Mouse (Mus musculus) kidney, adult 2 months (tissue): ENCODE data around the gene Prn. TPM values are rescaled to one million over a fixed set of nuclear protein-coding genes. Genes with fewer than 3 reads are reported as not detected.
A peak's percentile ranks its signal among the peaks of the same experiment; 100 is the strongest.

ENCODE experiments used
- DNase-seq: peaks from one replicate; pipeline ENCODE4 v3.0.0; 2021
- H3K27ac ChIP-seq: fragments of 200-500 bp; 2 replicates; pipeline ENCODE4 v1.5.1; 2012; ENCODE audit warnings: low read depth, low read length, control low read depth, inconsistent platforms; ENCODE audit not compliant: insufficient read depth
- H3K27me3 ChIP-seq: fragments of 200-500 bp; replicated peaks from 2 replicates; pipeline ENCODE4 v1.6.1; 2012; ENCODE audit warnings: mild to moderate bottlenecking, moderate library complexity, low read length, inconsistent platforms; ENCODE audit not compliant: control insufficient read depth, insufficient read depth
- H3K36me3 ChIP-seq: fragments of 200-500 bp; 2 replicates; pipeline ENCODE4 v1.6.1; 2012; ENCODE audit warnings: mild to moderate bottlenecking, moderate library complexity, low read length, inconsistent platforms; ENCODE audit not compliant: control insufficient read depth, insufficient read depth
- H3K4me1 ChIP-seq: fragments of 200-500 bp; 2 replicates; pipeline ENCODE4 v1.6.1; 2011; ENCODE audit warnings: low read length; ENCODE audit not compliant: control insufficient read depth, insufficient read depth
- H3K4me3 ChIP-seq: fragments of 200-500 bp; 2 replicates; pipeline ENCODE4 v1.5.1; 2011; ENCODE audit warnings: mild to moderate bottlenecking, low read depth, low read length, control low read depth; ENCODE audit not compliant: insufficient read depth
- CTCF ChIP-seq: fragments of 200-500 bp; conservative IDR thresholded peaks from 2 replicates; pipeline ENCODE4 v1.5.1; 2011; ENCODE audit warnings: low read depth, mild to moderate bottlenecking, control low read depth, low read length, moderate library complexity, mixed read lengths; ENCODE audit not compliant: insufficient read depth, insufficient read length
- POLR2A ChIP-seq: fragments of 200-500 bp; IDR thresholded peaks from one replicate; pipeline ENCODE4 v1.6.1; 2011; ENCODE audit warnings: low read depth, low read length, control low read depth
- WGBS: fragments of 180-500 bp; shearing (Covaris S2); methylation state at CpG from one replicate; pipeline ENCODE4 v1.1.7; 2018; 5-methylcytosine and 5-hydroxymethylcytosine counted together
- polyA plus RNA-seq: library from polyadenylated mRNA; depleted of rRNA; stranded (reverse); fragments of >200 nt; gene quantifications from 2 replicates; pipeline ENCODE4 v1.2.3, GENCODE M21; 2012

Prn gene
- polyA plus RNA-seq, 1 experiment, result not detected

- Histone ChIP-seq H3K36me3 (no peaks in the 10 kb centered on the region), H3K27me3 (no peaks in the 10 kb centered on the region), H3K4me1 (peaks cover 2% of the 10 kb centered on the region; the same call in 1 of the 2 replicates), H3K4me3 (no peak overlapping the region), H3K27ac (no peak overlapping the region)
- no peak for DNase-seq
- TF ChIP-seq CTCF (no peak), POLR2A (no peak)
- 79% methylated on average over 7 of the region's 7 CpGs for WGBS
Measured at GRCm38 (mm10) chr2:131876551-131877265, 33.0 kb upstream of the Prn start.

GRCm38 (mm10) chr2:131881766-131882165, 28.0 kb upstream of the Prn start:
- Histone ChIP-seq H3K27me3 (no peaks in the 10 kb centered on the region), H3K4me3 (no peak overlapping the region), H3K36me3 (no peaks in the 10 kb centered on the region), H3K27ac (peak overlapping the region; percentile 64; the same call in 1 of the 2 replicates), H3K4me1 (peaks cover 4% of the 10 kb centered on the region; the same call in 1 of the 2 replicates)
- TF ChIP-seq CTCF (no peak), POLR2A (no peak)
- 42% methylated on average over 4 of the region's 4 CpGs for WGBS
- DNase-seq, result peak; percentile 71

DNA sequence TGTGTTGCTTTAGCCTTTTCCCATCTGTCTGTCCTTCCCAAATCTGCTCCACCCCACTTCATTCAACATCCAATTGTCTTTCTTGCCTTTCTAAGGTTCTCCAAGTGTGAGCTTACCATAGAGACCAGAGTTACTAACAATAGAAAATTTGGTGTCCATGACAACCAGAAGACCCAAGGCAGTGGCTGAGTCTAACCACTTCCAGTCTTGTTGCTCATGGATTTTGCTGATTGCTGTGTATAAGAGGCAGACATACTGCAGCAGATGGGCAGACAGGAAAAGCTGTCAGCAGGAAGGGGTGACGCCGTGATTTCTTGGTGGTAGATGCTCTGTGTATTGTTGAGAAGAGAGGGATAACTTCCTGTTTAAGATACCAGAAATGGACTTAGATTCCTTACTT, 26.6 kb upstream of the Prn start:
- no peak for DNase-seq
- no peaks in the 10 kb centered on the region for H3K27me3 ChIP-seq
- no peaks in the 10 kb centered on the region for H3K36me3 ChIP-seq
- no peak overlapping the region for H3K4me3 ChIP-seq
- 70% methylated on average over 2 of the region's 2 CpGs for WGBS
- peaks cover 4% of the 10 kb centered on the region; the same call in 1 of the 2 replicates for H3K4me1 ChIP-seq
- no peak for TF ChIP-seq CTCF
- TF ChIP-seq POLR2A, result no peak
- H3K27ac ChIP-seq, result no peak overlapping the region

DNA sequence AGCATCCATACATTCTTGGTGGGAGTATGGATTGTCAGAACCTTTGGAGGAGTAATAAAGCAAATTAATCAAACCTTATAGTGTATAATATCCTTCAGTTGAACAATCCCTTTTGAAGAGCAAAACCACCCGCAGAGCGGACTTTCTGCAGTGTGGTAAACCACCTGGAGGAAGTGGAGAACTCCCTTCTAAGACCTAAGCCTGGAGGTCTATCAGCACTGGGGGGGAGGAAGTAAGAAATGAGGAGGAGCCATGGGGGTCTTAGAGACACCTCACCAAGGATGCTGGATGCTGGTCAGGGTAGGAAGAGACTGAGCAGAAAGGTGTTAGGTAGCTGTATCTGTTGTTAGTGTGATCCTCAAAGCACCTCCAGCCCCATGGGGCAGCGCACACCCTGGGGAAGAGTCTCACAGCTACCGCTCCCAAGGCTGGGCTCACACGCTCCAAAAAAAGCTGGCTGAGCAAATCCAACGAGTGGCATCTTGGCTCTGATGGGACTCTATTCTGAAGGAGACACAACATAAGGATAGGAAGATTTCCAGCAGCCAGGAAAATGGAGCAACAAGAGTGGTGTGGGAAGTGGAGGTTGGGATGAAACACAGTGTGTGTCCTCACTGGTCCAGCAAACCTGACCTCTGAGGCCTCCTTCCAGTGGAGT, 23.1 kb upstream of the Prn start:
- Histone ChIP-seq H3K4me1 (peaks cover 3% of the 10 kb centered on the region; the same call in 1 of the 2 replicates), H3K27me3 (no peaks in the 10 kb centered on the region), H3K27ac (no peak overlapping the region), H3K4me3 (no peak overlapping the region), H3K36me3 (no peaks in the 10 kb centered on the region)
- no peak for TF ChIP-seq POLR2A
- no peak for TF ChIP-seq CTCF
- WGBS, result 82% methylated on average over 6 of the region's 6 CpGs
- no peak for DNase-seq

DNA sequence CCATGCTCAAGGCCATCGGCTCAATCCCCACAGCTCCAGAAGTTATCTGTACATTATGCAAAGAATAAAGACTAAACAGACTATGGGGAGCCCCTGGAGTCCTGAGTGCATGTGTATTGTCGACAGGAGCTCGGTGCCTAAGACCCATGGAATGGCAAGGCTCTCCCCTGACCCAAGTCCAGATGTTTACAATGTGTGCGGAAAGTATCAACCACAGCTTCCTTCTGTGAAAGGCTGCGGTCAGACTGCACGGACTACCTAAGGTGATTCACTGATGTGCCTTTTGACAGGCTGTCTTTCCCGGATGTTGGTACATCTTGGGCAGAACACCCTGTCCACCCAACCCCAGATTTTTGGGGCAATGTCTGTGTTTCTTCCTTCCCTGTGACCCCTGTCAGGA, 21.5 kb upstream of the Prn start:
- Histone ChIP-seq H3K4me3 (no peak overlapping the region), H3K36me3 (no peaks in the 10 kb centered on the region), H3K27ac (no peak overlapping the region), H3K4me1 (no peaks in the 10 kb centered on the region), H3K27me3 (no peaks in the 10 kb centered on the region)
- no peak for DNase-seq
- WGBS, result 85% methylated on average over 7 of the region's 7 CpGs
- no peak for TF ChIP-seq POLR2A
- no peak for TF ChIP-seq CTCF

DNA sequence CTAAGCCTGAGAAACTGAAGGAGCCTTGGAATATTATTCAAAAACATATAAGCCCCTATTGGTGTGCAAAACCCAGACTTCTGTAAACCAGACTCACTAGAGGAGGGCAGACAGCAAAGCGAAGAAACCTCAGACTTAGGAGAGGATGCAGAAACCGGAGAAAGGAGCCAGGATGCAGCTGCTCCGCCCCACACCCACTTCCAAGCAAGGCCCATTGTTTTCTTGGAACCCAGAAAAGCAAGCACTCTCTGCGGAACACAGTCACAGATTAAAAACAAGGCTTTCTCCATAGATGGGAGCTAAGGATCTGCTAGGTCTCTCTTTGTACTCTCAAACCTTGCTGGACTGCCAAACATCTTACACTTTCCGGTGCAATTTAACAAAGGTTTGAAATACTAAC, 17.2 kb upstream of the Prn start:
- Histone ChIP-seq H3K27ac (no peak overlapping the region), H3K4me1 (no peaks in the 10 kb centered on the region), H3K36me3 (no peaks in the 10 kb centered on the region), H3K4me3 (no peak overlapping the region), H3K27me3 (no peaks in the 10 kb centered on the region)
- 52% methylated on average over 5 of the region's 5 CpGs for WGBS
- TF ChIP-seq CTCF (no peak), POLR2A (no peak)
- no peak for DNase-seq

GRCm38 (mm10) chr2:131895106-131895505, 14.7 kb upstream of the Prn start:
- no peak for TF ChIP-seq CTCF
- no peak for TF ChIP-seq POLR2A
- DNase-seq, result no peak
- Histone ChIP-seq H3K4me3 (no peak overlapping the region), H3K27ac (no peak overlapping the region), H3K27me3 (no peaks in the 10 kb centered on the region), H3K36me3 (no peaks in the 10 kb centered on the region), H3K4me1 (no peaks in the 10 kb centered on the region)
- 92% methylated on average over 2 of the region's 2 CpGs for WGBS

DNA sequence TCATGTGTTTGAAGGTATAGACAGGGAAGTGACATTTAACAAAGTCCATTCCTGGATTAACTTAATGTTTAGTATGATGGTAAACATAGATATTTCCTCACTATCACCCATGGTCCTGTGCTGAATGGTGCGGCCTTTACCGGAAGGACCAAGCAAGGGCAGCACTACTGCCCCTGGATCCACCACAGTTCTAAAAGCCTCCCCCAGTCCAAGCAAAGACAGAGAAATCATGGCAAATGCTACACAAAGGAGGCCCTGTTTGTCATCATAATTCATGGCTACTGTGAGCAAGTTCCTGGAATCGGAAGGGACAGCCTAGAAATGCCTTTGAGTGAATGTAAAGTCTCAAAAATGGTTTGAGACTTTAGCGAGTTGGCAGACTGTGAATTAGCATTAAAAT, 13.7 kb upstream of the Prn start:
- H3K4me3 ChIP-seq, result no peak overlapping the region
- TF ChIP-seq POLR2A (no peak), CTCF (no peak)
- no peak for DNase-seq
- no peaks in the 10 kb centered on the region for H3K36me3 ChIP-seq
- no peaks in the 10 kb centered on the region for H3K4me1 ChIP-seq
- WGBS, result 94% methylated on average over 4 of the region's 4 CpGs
- no peaks in the 10 kb centered on the region for H3K27me3 ChIP-seq
- H3K27ac ChIP-seq, result no peak overlapping the region
